Mouse (Mus musculus) E14TG2a.4 (cell line): Measurements from ENCODE around the gene Best2.

Source experiments
- CTCF ChIP-seq: conservative IDR thresholded peaks from 2 replicates; pipeline ENCODE4 v1.5.1; 2014; ENCODE audit warnings: low read length
- POU5F1 ChIP-seq: IDR thresholded peaks from 2 replicates; pipeline ENCODE4 v1.6.1; 2014; ENCODE audit warnings: low read length, borderline replicate concordance

DNA sequence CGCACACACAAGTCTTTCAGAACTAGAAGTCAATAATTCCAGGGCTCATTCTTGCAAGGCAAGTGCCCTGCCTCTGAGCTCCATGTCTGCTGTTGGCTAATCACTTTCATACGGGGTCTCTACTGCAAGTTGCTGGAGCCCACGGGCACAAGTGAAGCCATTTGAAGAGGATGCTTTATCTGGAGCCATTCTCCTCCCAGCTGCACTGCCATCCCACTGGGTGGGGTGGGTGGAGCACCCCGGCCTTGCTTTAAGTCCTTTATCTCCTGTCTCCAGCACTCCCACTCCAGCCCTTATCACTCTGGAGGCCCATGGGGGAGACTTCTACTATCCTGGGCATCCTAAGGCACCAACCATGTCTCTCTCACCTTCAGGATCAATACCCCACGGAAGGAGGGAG is 43.4 kb downstream of the Best2 start:
- TF ChIP-seq CTCF = no peak
- TF ChIP-seq POU5F1 = no peak
